Mouse (Mus musculus): Measurements from ENCODE around the gene Morn3. TPM values are rescaled to one million over a fixed set of nuclear protein-coding genes. Genes with fewer than 3 reads are reported as not detected.

Gene Morn3
- polyA plus RNA-seq, 1 experiment from 2014 or later: 3.6 TPM

DNA sequence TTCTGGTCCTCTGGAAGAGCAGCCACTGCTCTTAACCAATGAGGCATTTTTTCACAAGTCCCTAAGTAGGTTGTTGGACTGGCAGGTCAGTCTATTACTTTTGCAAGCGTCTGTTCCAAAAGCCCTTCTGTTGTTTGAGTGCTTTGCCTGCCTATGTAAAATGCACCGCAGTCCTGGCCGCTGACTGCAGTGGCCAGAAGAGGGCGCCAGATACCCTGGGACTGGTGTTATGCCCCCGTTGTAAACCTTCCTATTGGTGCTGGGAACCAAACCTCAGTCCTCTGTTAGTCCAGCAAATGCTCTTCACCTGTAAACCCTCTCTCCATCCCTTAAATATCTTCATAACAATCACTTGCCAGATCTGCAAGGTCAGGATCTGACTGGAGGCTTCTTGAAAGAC lies 4.9 kb upstream of the Morn3 start:
- DNase-seq (ENCODE audit: low spot score) (no peak), ATAC-seq (ENCODE audit: low read depth) (no peak)
- H3K4me2 ChIP-seq (ENCODE audit: low read depth, low read length): no peak overlapping the region
- H3K4me1 ChIP-seq (ENCODE audit: control insufficient read depth, insufficient read depth, low read length): peaks cover 4% of the 10 kb centered on the region; the same call in 1 of the 2 replicates
- H3K9ac ChIP-seq (ENCODE audit: low read depth, low read length): no peak overlapping the region
- WGBS: 70% methylated on average over 5 of the region's 5 CpGs
- H3K4me3 ChIP-seq (ENCODE audit: low read depth, low read length): no peak overlapping the region
- H3K27me3 ChIP-seq (replicated peaks; ENCODE audit: control insufficient read depth, insufficient read depth, low read length): no peaks in the 10 kb centered on the region
- H3K36me3 ChIP-seq (ENCODE audit: control insufficient read depth, insufficient read depth, low read length): no peaks in the 10 kb centered on the region
- H3K27ac ChIP-seq (replicated peaks; ENCODE audit: low read depth, low read length): no peak overlapping the region
- H3K9me3 ChIP-seq (ENCODE audit: control insufficient read depth, low read length): no peaks in the 10 kb centered on the region

DNA sequence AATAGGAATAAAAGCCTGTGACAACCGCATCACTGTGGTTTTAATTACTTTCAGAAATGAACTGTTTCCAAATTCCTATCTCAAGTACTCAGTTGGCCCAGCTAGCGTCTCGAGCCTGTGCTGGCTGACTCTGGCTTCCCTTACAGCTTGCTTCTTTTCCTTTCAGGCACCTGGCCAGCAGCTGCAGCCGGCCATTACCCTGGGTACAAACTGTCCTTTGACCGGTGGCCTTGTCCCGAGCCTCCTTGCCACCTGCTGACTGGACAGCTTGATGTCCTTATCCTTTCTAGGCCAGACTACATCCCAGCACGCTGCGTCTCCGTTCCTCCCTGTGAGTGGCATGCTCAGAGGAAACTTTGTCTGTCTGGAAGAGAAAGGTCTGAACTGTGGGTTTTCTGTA lies 4.1 kb upstream of the Morn3 start:
- 79% methylated on average over 9 of the region's 9 CpGs for WGBS
- no peak overlapping the region for H3K4me3 ChIP-seq (ENCODE audit: low read depth, low read length)

DNA sequence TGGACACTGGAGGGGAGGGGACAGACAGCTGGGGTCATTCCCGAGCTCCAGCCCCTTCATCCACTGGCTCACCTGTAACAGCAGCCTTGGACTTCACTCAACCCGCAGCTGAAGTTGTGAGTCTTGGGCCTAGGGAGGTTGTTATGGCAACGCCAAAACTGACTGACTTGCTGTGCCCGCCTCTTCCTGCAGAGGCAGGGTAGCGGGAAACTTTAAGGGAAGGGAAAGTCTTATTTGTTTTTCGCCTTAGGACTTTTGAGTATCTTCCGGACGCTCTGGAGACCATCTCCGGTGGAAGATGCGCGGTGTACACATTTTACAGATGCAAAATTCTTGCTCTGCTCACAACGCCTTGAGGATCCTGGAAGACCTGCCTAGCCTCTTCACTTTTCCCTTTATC lies 2.5 kb upstream of the Morn3 start:
- H3K4me1 ChIP-seq (ENCODE audit: control insufficient read depth, insufficient read depth, low read length): peaks cover 4% of the 10 kb centered on the region; the same call in 1 of the 2 replicates
- no peaks in the 10 kb centered on the region for H3K36me3 ChIP-seq (ENCODE audit: control insufficient read depth, insufficient read depth, low read length)
- no peak overlapping the region; the same call in 1 of the 2 replicates for H3K27ac ChIP-seq (replicated peaks; ENCODE audit: low read depth, low read length)
- DNase-seq (ENCODE audit: low spot score) (peak; percentile 83), ATAC-seq (ENCODE audit: low read depth) (peak; percentile 64; the same call in 1 of the 2 replicates)
- no peaks in the 10 kb centered on the region for H3K9me3 ChIP-seq (ENCODE audit: control insufficient read depth, low read length)
- WGBS: 3% methylated on average over 12 of the region's 12 CpGs
- H3K27me3 ChIP-seq (replicated peaks; ENCODE audit: control insufficient read depth, insufficient read depth, low read length): no peaks in the 10 kb centered on the region
- H3K4me3 ChIP-seq (ENCODE audit: low read depth, low read length): peak overlapping the region; percentile 19
- peak overlapping the region; percentile 53 for H3K4me2 ChIP-seq (ENCODE audit: low read depth, low read length)
- peak overlapping the region; percentile 55 for H3K9ac ChIP-seq (ENCODE audit: low read depth, low read length)

More for the DNA sequence above, 4.1 kb upstream of the Morn3 start:
- no peak for DNase-seq (ENCODE audit: low spot score)
- Histone ChIP-seq H3K4me1 (ENCODE audit: control insufficient read depth, insufficient read depth, low read length) (peaks cover 4% of the 10 kb centered on the region; the same call in 1 of the 2 replicates), H3K27me3 (replicated peaks; ENCODE audit: control insufficient read depth, insufficient read depth, low read length) (no peaks in the 10 kb centered on the region), H3K9me3 (ENCODE audit: control insufficient read depth, low read length) (no peaks in the 10 kb centered on the region), H3K9ac (ENCODE audit: low read depth, low read length) (no peak overlapping the region), H3K36me3 (ENCODE audit: control insufficient read depth, insufficient read depth, low read length) (no peaks in the 10 kb centered on the region), H3K27ac (replicated peaks; ENCODE audit: low read depth, low read length) (no peak overlapping the region), H3K4me2 (ENCODE audit: low read depth, low read length) (no peak overlapping the region)
- ATAC-seq (ENCODE audit: low read depth): no peak

DNA sequence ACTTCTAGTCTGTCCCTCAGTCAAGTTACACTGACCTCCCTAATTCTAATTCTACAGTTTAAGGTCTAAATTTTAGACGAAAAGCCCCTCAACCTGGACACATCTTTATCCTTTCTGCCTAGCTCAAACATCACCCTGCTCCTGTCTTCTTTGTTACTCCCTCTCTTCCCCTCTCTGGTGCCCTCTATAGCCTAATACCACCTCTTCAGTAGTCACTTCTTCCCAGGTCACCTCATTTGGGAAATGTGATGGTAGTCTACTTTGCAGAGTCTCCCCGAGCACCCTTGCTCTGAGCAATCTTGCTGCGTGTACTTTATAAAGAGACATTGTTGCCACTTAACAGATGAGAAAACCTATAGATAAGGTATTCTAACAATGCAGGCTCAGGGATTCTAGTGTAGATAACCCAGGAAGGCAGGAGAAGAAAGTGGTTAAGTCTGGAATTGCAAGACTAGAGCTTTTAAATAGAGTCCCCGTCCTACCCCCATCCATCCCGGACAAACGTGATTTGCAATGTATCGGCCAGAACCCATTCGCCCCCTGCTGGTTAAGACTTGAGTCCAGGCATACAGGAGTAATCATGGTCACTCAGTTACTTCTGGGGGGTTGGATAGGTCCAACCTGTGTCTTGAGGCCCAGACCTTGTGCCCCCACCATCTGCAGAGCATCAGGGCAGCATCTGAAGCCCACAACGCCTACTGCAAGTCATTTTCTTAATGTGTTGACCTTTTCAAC lies 1.1 kb downstream of the Morn3 start:
- Histone ChIP-seq H3K9ac (ENCODE audit: low read depth, low read length) (no peak overlapping the region), H3K4me3 (ENCODE audit: low read depth, low read length) (no peak overlapping the region), H3K27ac (replicated peaks; ENCODE audit: low read depth, low read length) (no peak overlapping the region), H3K9me3 (ENCODE audit: control insufficient read depth, low read length) (no peaks in the 10 kb centered on the region), H3K4me2 (ENCODE audit: low read depth, low read length) (no peak overlapping the region), H3K27me3 (replicated peaks; ENCODE audit: control insufficient read depth, insufficient read depth, low read length) (no peaks in the 10 kb centered on the region), H3K4me1 (ENCODE audit: control insufficient read depth, insufficient read depth, low read length) (peaks cover 4% of the 10 kb centered on the region; the same call in 1 of the 2 replicates), H3K36me3 (ENCODE audit: control insufficient read depth, insufficient read depth, low read length) (no peaks in the 10 kb centered on the region)
- peak; percentile 83 for DNase-seq (ENCODE audit: low spot score)
- peak; percentile 58 for ATAC-seq (ENCODE audit: low read depth)
- 30% methylated on average over 9 of the region's 9 CpGs for WGBS

DNA sequence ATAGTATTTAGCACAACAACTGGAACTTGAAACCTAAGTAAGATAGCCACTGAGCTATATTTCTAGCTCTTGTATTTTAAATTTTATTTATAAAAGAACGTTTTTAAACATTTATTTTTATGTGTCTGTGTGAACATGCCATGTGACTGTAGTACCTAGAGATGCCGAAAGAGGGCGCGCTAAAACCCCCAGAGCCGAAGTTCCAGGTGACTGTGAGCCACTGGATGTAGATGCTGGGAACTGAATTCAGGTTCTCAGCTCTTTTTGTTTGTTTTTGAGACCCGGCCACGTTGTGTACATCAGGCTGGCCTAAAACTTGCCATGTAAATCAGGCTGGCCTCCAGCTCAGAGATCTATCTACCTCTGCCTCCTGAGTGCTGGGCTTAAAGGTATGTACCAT lies 3.0 kb downstream of the Morn3 start:
- Histone ChIP-seq H3K36me3 (ENCODE audit: control insufficient read depth, insufficient read depth, low read length) (no peaks in the 10 kb centered on the region), H3K9ac (ENCODE audit: low read depth, low read length) (no peak overlapping the region), H3K27me3 (replicated peaks; ENCODE audit: control insufficient read depth, insufficient read depth, low read length) (no peaks in the 10 kb centered on the region), H3K9me3 (ENCODE audit: control insufficient read depth, low read length) (no peaks in the 10 kb centered on the region), H3K4me1 (ENCODE audit: control insufficient read depth, insufficient read depth, low read length) (peaks cover 8% of the 10 kb centered on the region; the same call in 1 of the 2 replicates), H3K4me2 (ENCODE audit: low read depth, low read length) (no peak overlapping the region), H3K4me3 (ENCODE audit: low read depth, low read length) (no peak overlapping the region), H3K27ac (replicated peaks; ENCODE audit: low read depth, low read length) (no peak overlapping the region)
- 23% methylated on average over 7 of the region's 7 CpGs for WGBS
- DNase-seq (ENCODE audit: low spot score) (no peak), ATAC-seq (ENCODE audit: low read depth) (no peak)

DNA sequence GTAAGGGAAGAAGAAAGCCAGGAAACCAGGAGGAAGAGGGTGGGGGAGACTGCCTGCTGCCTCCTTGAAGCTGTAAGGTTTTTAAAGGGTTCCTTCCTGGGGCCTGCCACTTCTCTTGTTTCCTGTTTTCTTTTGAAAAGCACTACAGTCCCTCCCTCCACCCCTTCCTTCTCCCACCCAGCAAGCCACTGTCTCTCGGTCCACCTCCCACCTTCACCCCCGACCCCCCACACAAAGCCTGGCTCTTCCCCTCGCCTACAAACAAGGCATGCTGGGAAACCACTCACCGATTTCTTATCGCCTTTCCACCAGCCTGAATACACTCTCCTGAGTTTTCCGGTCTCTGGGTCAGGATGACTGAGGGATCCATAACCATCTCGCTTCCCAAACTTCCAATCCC lies 6.0 kb downstream of the Morn3 start:
- no peaks in the 10 kb centered on the region for H3K9me3 ChIP-seq (ENCODE audit: control insufficient read depth, low read length)
- H3K36me3 ChIP-seq (ENCODE audit: control insufficient read depth, insufficient read depth, low read length): no peaks in the 10 kb centered on the region
- no peak overlapping the region for H3K27ac ChIP-seq (replicated peaks; ENCODE audit: low read depth, low read length)
- 63% methylated on average over 7 of the region's 7 CpGs for WGBS
- no peak overlapping the region for H3K9ac ChIP-seq (ENCODE audit: low read depth, low read length)
- no peak overlapping the region for H3K4me2 ChIP-seq (ENCODE audit: low read depth, low read length)
- DNase-seq (ENCODE audit: low spot score) (no peak), ATAC-seq (ENCODE audit: low read depth) (no peak)
- peaks cover 8% of the 10 kb centered on the region; the same call in 1 of the 2 replicates for H3K4me1 ChIP-seq (ENCODE audit: control insufficient read depth, insufficient read depth, low read length)
- no peaks in the 10 kb centered on the region for H3K27me3 ChIP-seq (replicated peaks; ENCODE audit: control insufficient read depth, insufficient read depth, low read length)
- H3K4me3 ChIP-seq (ENCODE audit: low read depth, low read length): no peak overlapping the region

DNA sequence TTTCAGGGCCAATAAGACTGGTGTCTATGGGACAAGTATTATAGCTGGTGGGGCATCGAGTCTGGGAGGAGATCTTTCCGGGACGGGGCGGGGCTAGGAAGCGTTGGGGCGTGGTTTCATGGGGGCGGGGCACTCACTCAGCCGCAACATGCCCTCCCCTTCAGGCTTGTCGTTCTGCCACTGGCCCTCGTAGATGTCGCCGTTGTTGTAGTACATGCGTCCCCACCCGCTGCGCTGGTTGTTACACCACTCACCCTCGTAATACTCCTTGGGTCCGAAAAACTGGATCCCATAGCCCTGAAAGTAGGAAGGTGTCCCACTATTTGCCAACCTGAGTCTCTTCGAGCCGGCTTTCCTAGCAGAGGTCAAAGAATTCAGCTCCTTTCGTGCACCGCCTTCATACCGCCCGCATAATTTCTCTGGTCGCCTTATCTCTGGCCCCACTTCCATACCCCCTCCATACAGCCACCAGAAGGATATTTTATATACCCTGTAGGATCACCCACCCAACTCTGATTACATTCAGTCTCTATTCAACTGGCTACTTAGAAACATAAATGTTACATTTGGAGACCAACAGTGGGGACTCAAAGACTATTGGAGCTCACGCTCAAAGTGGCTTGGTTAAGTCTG lies 7.6 kb downstream of the Morn3 start:
- H3K27me3 ChIP-seq (replicated peaks; ENCODE audit: control insufficient read depth, insufficient read depth, low read length): no peaks in the 10 kb centered on the region
- H3K27ac ChIP-seq (replicated peaks; ENCODE audit: low read depth, low read length): no peak overlapping the region
- H3K4me2 ChIP-seq (ENCODE audit: low read depth, low read length): peak overlapping the region; percentile 62
- H3K9ac ChIP-seq (ENCODE audit: low read depth, low read length): peak overlapping the region; percentile 46; the same call in 1 of the 2 replicates
- ATAC-seq (ENCODE audit: low read depth): no peak
- WGBS: 4% methylated on average over 22 of the region's 25 CpGs
- H3K4me1 ChIP-seq (ENCODE audit: control insufficient read depth, insufficient read depth, low read length): peaks cover 8% of the 10 kb centered on the region; the same call in 1 of the 2 replicates
- H3K9me3 ChIP-seq (ENCODE audit: control insufficient read depth, low read length): no peaks in the 10 kb centered on the region
- no peak for DNase-seq (ENCODE audit: low spot score)
- peak overlapping the region; percentile 29 for H3K4me3 ChIP-seq (ENCODE audit: low read depth, low read length)
- H3K36me3 ChIP-seq (ENCODE audit: control insufficient read depth, insufficient read depth, low read length): no peaks in the 10 kb centered on the region

DNA sequence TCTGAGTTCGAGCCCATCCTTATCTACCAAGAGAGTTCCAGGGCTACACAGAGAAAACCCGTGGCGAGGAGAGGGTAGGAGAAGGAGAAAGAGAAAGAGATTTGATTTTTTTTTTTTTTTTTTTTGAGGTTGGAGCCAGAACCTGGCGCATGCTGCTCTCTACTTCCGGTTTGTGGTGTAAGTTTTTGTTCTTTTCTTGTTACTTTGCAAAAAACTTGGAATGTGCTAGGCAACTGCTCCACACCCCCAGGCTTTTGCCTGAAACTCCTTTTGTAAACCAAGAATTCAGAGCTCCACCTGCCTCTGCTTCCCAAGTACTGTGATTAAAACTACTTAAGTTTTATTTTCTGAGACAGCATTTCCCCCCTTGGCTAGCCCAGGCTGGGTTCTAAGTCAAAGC lies 8.7 kb downstream of the Morn3 start:
- no peaks in the 10 kb centered on the region for H3K36me3 ChIP-seq (ENCODE audit: control insufficient read depth, insufficient read depth, low read length)
- no peak overlapping the region for H3K4me3 ChIP-seq (ENCODE audit: low read depth, low read length)
- ATAC-seq (ENCODE audit: low read depth): no peak
- H3K9me3 ChIP-seq (ENCODE audit: control insufficient read depth, low read length): no peaks in the 10 kb centered on the region
- WGBS: 83% methylated on average over 5 of the region's 5 CpGs
- no peak for DNase-seq (ENCODE audit: low spot score)
- no peak overlapping the region for H3K9ac ChIP-seq (ENCODE audit: low read depth, low read length)
- H3K27me3 ChIP-seq (replicated peaks; ENCODE audit: control insufficient read depth, insufficient read depth, low read length): no peaks in the 10 kb centered on the region
- no peak overlapping the region for H3K27ac ChIP-seq (replicated peaks; ENCODE audit: low read depth, low read length)
- H3K4me1 ChIP-seq (ENCODE audit: control insufficient read depth, insufficient read depth, low read length): peaks cover 8% of the 10 kb centered on the region; the same call in 1 of the 2 replicates
- H3K4me2 ChIP-seq (ENCODE audit: low read depth, low read length): no peak overlapping the region

All from embryonic facial prominence, embryonic 14.5 days (tissue).